Mouse (Mus musculus): Measurements from ENCODE around the gene Etv3.

DNA sequence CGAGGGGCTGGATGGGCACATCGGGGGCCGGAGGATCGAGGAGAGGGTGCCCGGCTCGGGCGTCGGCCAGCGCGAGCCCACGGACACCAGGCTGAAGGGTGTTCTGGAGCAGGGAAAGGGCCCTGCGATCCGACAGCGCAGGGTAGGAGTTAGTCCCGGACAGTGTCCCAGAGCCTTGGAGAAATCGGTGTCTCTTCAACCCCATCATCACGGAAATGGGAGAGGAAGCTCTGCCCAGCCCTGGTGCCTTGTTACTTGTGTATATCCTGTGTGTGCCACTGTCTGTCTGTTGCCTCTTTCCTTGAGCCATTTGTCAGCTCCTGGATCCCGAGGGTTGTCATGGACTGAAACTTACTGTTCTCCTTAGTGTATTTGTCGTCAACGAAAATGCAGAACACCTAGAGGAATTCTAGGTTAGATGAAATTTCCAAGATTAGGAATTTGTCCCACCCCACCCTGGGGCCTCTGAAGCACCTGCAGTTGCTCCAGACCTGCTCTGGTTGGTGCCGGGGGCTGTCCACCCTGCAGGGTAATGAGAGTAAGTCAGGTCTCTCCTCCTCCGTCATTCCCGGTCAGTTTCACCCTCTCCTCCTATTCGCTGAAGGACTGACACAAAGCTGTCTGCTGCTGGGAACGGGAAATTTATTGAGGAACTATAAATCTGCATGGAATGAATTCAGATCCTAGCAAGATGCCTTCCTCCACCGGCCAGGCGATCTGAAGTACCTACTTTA lies 797 bp downstream of the Etv3 start:
- TF ChIP-seq POLR2AphosphoS5 (IDR thresholded peaks at IDR 0.05; ENCODE audit: borderline replicate concordance, low read depth, low read length) (no peak), ELF1 (IDR thresholded peaks at IDR 0.05; ENCODE audit: low read depth, low read length) (no peak), GATA1 (IDR thresholded peaks at IDR 0.05; ENCODE audit: low read depth, low read length) (no peak), MAFK (IDR thresholded peaks at IDR 0.05; ENCODE audit: borderline replicate concordance, low read depth, low read length) (no peak), ZC3H11A (IDR thresholded peaks at IDR 0.05; ENCODE audit: low read depth, low read length) (no peak), CHD2 (IDR thresholded peaks at IDR 0.05; ENCODE audit: low read length) (no peak), CTCF (IDR thresholded peaks at IDR 0.05 in 2 of 3, conservative IDR thresholded peaks at IDR 0.05 in 1 of 3; ENCODE audit: control insufficient read depth in 1 of 3, insufficient read depth in 1 of 3, low read depth in 2 of 3, low read length in 3 of 3, poor library complexity in 1 of 3, severe bottlenecking in 1 of 3) (no peak), KAT2A (conservative IDR thresholded peaks at IDR 0.05; ENCODE audit: low read depth, low read length) (no peak), TBP (IDR thresholded peaks at IDR 0.05; ENCODE audit: low read depth, low read length) (no peak)
